ENCODE assay signal across 17 mouse cellular contexts in genomic region chr5:107030821-107031220, GRCm38 (mm10).
"Had no signal": no experiment of that assay in that cellular context is flagged by ENCODE, and none has a peak within 500 bp of the region (broad histone marks: within the 10 kb centered on the region; RNA-seq: fewer than 3 reads in every experiment).

No protein-coding gene starts in this region.

- H3K27ac ChIP-seq: neural tube, embryonic 12.5 days; neural tube, embryonic 13.5 days; neural tube, embryonic 15.5 days; stomach, embryonic 15.5 days; stomach, postnatal 0 days had no signal

- H3K4me3 ChIP-seq: neural tube, embryonic 12.5 days; neural tube, embryonic 13.5 days; neural tube, embryonic 15.5 days; stomach, embryonic 15.5 days had no signal

- H3K27me3 ChIP-seq: neural tube, embryonic 12.5 days; neural tube, embryonic 13.5 days; neural tube, embryonic 15.5 days; stomach, embryonic 15.5 days had no signal

- H3K36me3 ChIP-seq: neural tube, embryonic 12.5 days; neural tube, embryonic 13.5 days; neural tube, embryonic 15.5 days; stomach, embryonic 15.5 days had no signal

- H3K4me2 ChIP-seq: neural tube, embryonic 12.5 days; neural tube, embryonic 13.5 days; neural tube, embryonic 15.5 days; stomach, embryonic 15.5 days had no signal

- DNase-seq: retina, postnatal 1 day; right cerebral cortex, adult 18-20 months; right cerebral cortex, postnatal 14 days; right cerebral cortex, postnatal 25 days; right cerebral cortex, postnatal 4 days; spleen, adult 18-20 months; thymus, adult 18-20 months; thymus, adult 2 months; thymus, postnatal 14 days; thymus, postnatal 25 days; thymus, postnatal 36 days; thymus, postnatal 4 days had no signal

- H3K9ac ChIP-seq: neural tube, embryonic 12.5 days; neural tube, embryonic 13.5 days; neural tube, embryonic 15.5 days; stomach, embryonic 15.5 days had no signal

- H3K9me3 ChIP-seq: neural tube, embryonic 12.5 days; neural tube, embryonic 13.5 days; neural tube, embryonic 15.5 days; stomach, embryonic 15.5 days had no signal

- H3K4me1 ChIP-seq: neural tube, embryonic 12.5 days; neural tube, embryonic 13.5 days had no signal
